In genomic region chr7:112739174-112739573, GRCm38 (mm10) we compare ENCODE assay signal across 21 mouse cellular contexts.
DNase-seq lines count a peak whose midpoint lies in the region; ATAC-seq and TF ChIP-seq lines count a peak whose summit lies in the region.
"Had no signal": no experiment of that assay in that cellular context is flagged by ENCODE, and none has a peak within 500 bp of the region (broad histone marks: within the 10 kb centered on the region; RNA-seq: fewer than 3 reads in every experiment).

No protein-coding gene starts in this region.

- peak; percentile 22; the same call in 1 of the 2 replicates for TF ChIP-seq CTCF in hindbrain, postnatal 0 days (IDR thresholded peaks at IDR 0.05; ENCODE audit: low read depth)
- 0 out of 2 replicates have a peak, but pooled peaks have one; percentile 5 for TF ChIP-seq CTCF in stomach, postnatal 0 days (IDR thresholded peaks at IDR 0.05; ENCODE audit: low read depth)

- H3K9ac ChIP-seq in heart, embryonic 14.5 days (ENCODE audit: low read length), result peak overlapping the region; percentile 21; the same call in 1 of the 2 replicates
- H3K9ac ChIP-seq in hindbrain, postnatal 0 days (replicated peaks; ENCODE audit: low read length), result no peak overlapping the region
- H3K9ac ChIP-seq in hindbrain, embryonic 14.5 days, result no peak overlapping the region
- H3K9ac ChIP-seq in stomach, postnatal 0 days (ENCODE audit: low read length), result no peak overlapping the region
- H3K9ac ChIP-seq: embryonic facial prominence, embryonic 13.5 days; forebrain, embryonic 12.5 days; hindbrain, embryonic 13.5 days had no signal

- no peaks in the 10 kb centered on the region for H3K9me3 ChIP-seq in heart, embryonic 14.5 days (ENCODE audit: control insufficient read depth, low read length)
- H3K9me3 ChIP-seq in hindbrain, postnatal 0 days (ENCODE audit: low read length), result no peaks in the 10 kb centered on the region
- no peaks in the 10 kb centered on the region for H3K9me3 ChIP-seq in hindbrain, embryonic 14.5 days (ENCODE audit: control insufficient read depth, low read length)
- H3K9me3 ChIP-seq in stomach, postnatal 0 days (ENCODE audit: control insufficient read depth, low read length), result no peaks in the 10 kb centered on the region
- H3K9me3 ChIP-seq: embryonic facial prominence, embryonic 13.5 days; forebrain, embryonic 12.5 days; hindbrain, embryonic 13.5 days had no signal

- DNase-seq in cerebellum, postnatal 14 days, result peak; percentile 38 to 40
- DNase-seq in cerebellum, adult 9-11 months, result no peak
- no peak for DNase-seq in heart, postnatal 10 days
- no peak for DNase-seq in hindbrain, postnatal 0 days (ENCODE audit: low spot score)
- DNase-seq in hindbrain, embryonic 14.5 days (ENCODE audit: low spot score), result no peak
- no peak for DNase-seq in stomach, postnatal 0 days (ENCODE audit: low spot score)
- DNase-seq: adrenal gland, postnatal 25 days; gastrocnemius, postnatal 14 days; heart, postnatal 4 days; kidney, adult 8-10 months had no signal

- 42% methylated on average over 6 of the region's 6 CpGs for WGBS in heart, embryonic 14.5 days
- 52% methylated on average over 6 of the region's 6 CpGs for WGBS in hindbrain, postnatal 0 days
- 83% methylated on average over 6 of the region's 6 CpGs for WGBS in hindbrain, embryonic 14.5 days
- WGBS in stomach, postnatal 0 days, result 52% methylated on average over 6 of the region's 6 CpGs

- H3K4me1 ChIP-seq in heart, embryonic 14.5 days (ENCODE audit: control insufficient read depth in 2 of 2, insufficient read depth in 2 of 2, low read length in 2 of 2), result peaks cover 35 to 71% of the 10 kb centered on the region in 2 experiments
- H3K4me1 ChIP-seq in hindbrain, postnatal 0 days (ENCODE audit: insufficient read depth, low read length), result peaks cover 21% of the 10 kb centered on the region; the same call in 1 of the 2 replicates
- peaks cover 25% of the 10 kb centered on the region for H3K4me1 ChIP-seq in hindbrain, embryonic 14.5 days (replicated peaks; ENCODE audit: control insufficient read depth, insufficient read depth, low read length)
- H3K4me1 ChIP-seq in stomach, postnatal 0 days (replicated peaks; ENCODE audit: control insufficient read depth, insufficient read depth), result peaks cover 11% of the 10 kb centered on the region; the same call in 1 of the 2 replicates

- intact Hi-C loops in heart, postnatal 10 days (cut with DNase I), result no loop called here

- TF ChIP-seq EP300 in stomach, postnatal 0 days (optimal IDR thresholded peaks at IDR 0.05), result no peak

- ATAC-seq in heart, embryonic 14.5 days (ENCODE audit: insufficient number of reproducible peaks, insufficient read depth, low FRiP score, low read depth), result no peak
- no peak for ATAC-seq in hindbrain, postnatal 0 days
- no peak for ATAC-seq in hindbrain, embryonic 14.5 days (ENCODE audit: low FRiP score)
- ATAC-seq in stomach, postnatal 0 days (ENCODE audit: low FRiP score, low TSS enrichment), result no peak
- ATAC-seq: activated CD4-positive, CD25-positive, alpha-beta regulatory T cell, adult 4 months; forebrain, embryonic 16.5 days; inflammation-experienced regulatory T-cells, adult 6 months; intestine, postnatal 0 days; Patski had no signal

- H3K4me3 ChIP-seq in heart, embryonic 14.5 days (ENCODE audit: control insufficient read depth in 1 of 2, insufficient read depth in 1 of 2, low read depth in 1 of 2, low read length in 2 of 2), result no peak overlapping the region
- no peak overlapping the region for H3K4me3 ChIP-seq in hindbrain, postnatal 0 days (ENCODE audit: low read length)
- H3K4me3 ChIP-seq in hindbrain, embryonic 14.5 days (replicated peaks; ENCODE audit: low read length), result no peak overlapping the region
- H3K4me3 ChIP-seq in stomach, postnatal 0 days (ENCODE audit: low read depth, low read length), result no peak overlapping the region
- H3K4me3 ChIP-seq: embryonic facial prominence, embryonic 13.5 days; forebrain, embryonic 12.5 days; hindbrain, embryonic 13.5 days had no signal

- no peaks in the 10 kb centered on the region for H3K36me3 ChIP-seq in heart, embryonic 14.5 days (ENCODE audit: control insufficient read depth, insufficient read depth, low read length)
- H3K36me3 ChIP-seq in hindbrain, postnatal 0 days (ENCODE audit: insufficient read depth, low read length), result no peaks in the 10 kb centered on the region
- H3K36me3 ChIP-seq in hindbrain, embryonic 14.5 days (replicated peaks; ENCODE audit: control insufficient read depth, insufficient read depth), result no peaks in the 10 kb centered on the region
- H3K36me3 ChIP-seq in stomach, postnatal 0 days (ENCODE audit: control insufficient read depth, insufficient read depth, low read length), result no peaks in the 10 kb centered on the region
- H3K36me3 ChIP-seq: embryonic facial prominence, embryonic 13.5 days; forebrain, embryonic 12.5 days; hindbrain, embryonic 13.5 days had no signal

- no peak overlapping the region for H3K4me2 ChIP-seq in heart, embryonic 14.5 days (ENCODE audit: low read length)
- no peak overlapping the region for H3K4me2 ChIP-seq in hindbrain, postnatal 0 days (ENCODE audit: low read depth, low read length)
- no peak overlapping the region for H3K4me2 ChIP-seq in hindbrain, embryonic 14.5 days (replicated peaks)
- no peak overlapping the region for H3K4me2 ChIP-seq in stomach, postnatal 0 days (replicated peaks; ENCODE audit: low read depth)
- H3K4me2 ChIP-seq: embryonic facial prominence, embryonic 13.5 days; forebrain, embryonic 12.5 days; heart, embryonic 11.5 days; hindbrain, embryonic 13.5 days had no signal

- peak overlapping the region in 1 of 2 experiments; percentile 17; a peak in 1 of 4 replicates for H3K27ac ChIP-seq in heart, embryonic 14.5 days (replicated peaks in 1 of 2; ENCODE audit: control insufficient read depth in 1 of 2, insufficient read depth in 1 of 2, low read depth in 2 of 2, low read length in 2 of 2)
- no peak overlapping the region for H3K27ac ChIP-seq in hindbrain, postnatal 0 days
- no peak overlapping the region for H3K27ac ChIP-seq in hindbrain, embryonic 14.5 days
- H3K27ac ChIP-seq in stomach, postnatal 0 days (replicated peaks), result no peak overlapping the region
- H3K27ac ChIP-seq: embryonic facial prominence, embryonic 13.5 days; forebrain, embryonic 12.5 days; hindbrain, embryonic 13.5 days had no signal

- no peaks in the 10 kb centered on the region for H3K27me3 ChIP-seq in heart, embryonic 14.5 days (ENCODE audit: control insufficient read depth, insufficient read depth, low read length)
- no peaks in the 10 kb centered on the region for H3K27me3 ChIP-seq in hindbrain, postnatal 0 days (ENCODE audit: insufficient read depth, low read length)
- H3K27me3 ChIP-seq in hindbrain, embryonic 14.5 days (ENCODE audit: control insufficient read depth, insufficient read depth, low read length), result no peaks in the 10 kb centered on the region
- no peaks in the 10 kb centered on the region for H3K27me3 ChIP-seq in stomach, postnatal 0 days (ENCODE audit: control insufficient read depth, insufficient read depth, low read length)
- H3K27me3 ChIP-seq: CH12.LX; embryonic facial prominence, embryonic 13.5 days; forebrain, embryonic 12.5 days; hindbrain, embryonic 13.5 days; Patski had no signal

Comparison
In these comparisons a context has a peak if more than half of its experiments do, and no peak if none do; other contexts are left out.
1. DNase-seq: peak in cerebellum, postnatal 14 days (2 of 2); none in cerebellum, adult 9-11 months (single experiment), heart, postnatal 10 days (0 of 2), hindbrain, postnatal 0 days (single experiment), hindbrain, embryonic 14.5 days (single experiment) and stomach, postnatal 0 days (single experiment).